8 mouse cellular contexts compared by ENCODE assay signal in the genomic region with DNA sequence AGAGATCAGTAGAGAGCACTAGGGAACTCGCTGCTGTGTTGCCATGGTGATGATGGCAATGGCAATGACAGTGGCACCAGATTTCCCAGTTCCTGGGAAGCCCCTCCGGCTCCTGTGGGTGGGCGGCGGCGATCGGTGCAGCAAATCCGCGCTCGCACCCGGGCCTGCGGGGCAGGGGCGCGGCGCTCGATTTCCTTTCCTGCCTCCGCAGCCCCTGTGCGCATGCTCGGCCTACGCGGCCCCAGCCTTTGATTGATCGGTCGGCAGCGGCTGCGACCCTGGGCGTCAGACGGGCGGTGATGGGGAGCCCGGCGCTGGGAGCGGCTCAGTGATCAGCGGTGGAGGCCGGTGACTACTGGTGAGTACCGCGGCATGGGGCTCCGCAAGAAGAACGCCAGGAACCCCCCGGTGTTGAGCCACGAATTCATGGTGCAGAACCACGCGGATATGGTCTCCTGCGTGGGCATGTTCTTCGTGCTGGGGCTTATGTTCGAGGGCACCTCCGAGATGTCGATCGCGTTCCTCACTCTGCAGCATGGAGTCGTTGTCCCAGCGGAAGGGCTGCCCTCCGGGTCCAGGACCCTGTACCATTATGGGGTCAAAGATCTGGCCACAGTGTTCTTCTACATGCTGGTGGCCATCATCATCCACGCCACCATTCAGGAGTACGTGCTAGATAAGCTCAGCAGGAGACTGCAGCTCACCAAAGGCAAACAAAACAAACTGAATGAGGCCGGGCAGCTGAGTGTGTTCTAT. TPM values are rescaled to one million over a fixed set of nuclear protein-coding genes. Genes with fewer than 3 reads are reported as not detected.
DNase-seq lines count a peak whose midpoint lies in the region; ATAC-seq and TF ChIP-seq lines count a peak whose summit lies in the region.

A gene (plus strand): TSS at position 35 of the 756 bp plus-strand sequence.

- peak within 1 kb of the TSS; percentile 70 for H3K9ac ChIP-seq in forebrain, postnatal 0 days
- peak within 1 kb of the TSS; percentile 62 for H3K9ac ChIP-seq in hindbrain, embryonic 15.5 days
- peak within 1 kb of the TSS; percentile 82 for H3K9ac ChIP-seq in midbrain, embryonic 11.5 days (ENCODE audit: low read length)

- H3K9me3 ChIP-seq in forebrain, postnatal 0 days (ENCODE audit: low read length), result no peaks in the 10 kb centered on the region
- no peaks in the 10 kb centered on the region for H3K9me3 ChIP-seq in hindbrain, embryonic 15.5 days
- H3K9me3 ChIP-seq in midbrain, embryonic 11.5 days (ENCODE audit: control insufficient read depth, low read length), result no peaks in the 10 kb centered on the region

- H3K27me3 ChIP-seq in cerebellum, adult 2 months (ENCODE audit: control insufficient read depth, insufficient read depth, low read length), result no peaks in the 10 kb centered on the region
- no peaks in the 10 kb centered on the region for H3K27me3 ChIP-seq in forebrain, postnatal 0 days (ENCODE audit: insufficient read depth, low read length)
- no peaks in the 10 kb centered on the region for H3K27me3 ChIP-seq in hindbrain, embryonic 15.5 days
- H3K27me3 ChIP-seq in midbrain, embryonic 11.5 days (ENCODE audit: control insufficient read depth, insufficient read depth, low read length), result no peaks in the 10 kb centered on the region
- no peaks in the 10 kb centered on the region for H3K27me3 ChIP-seq in small intestine, adult 2 months (ENCODE audit: control insufficient read depth, insufficient read depth, low read length)

- peak; percentile 27; the same call in 1 of the 2 replicates for TF ChIP-seq POLR2A in cerebellum, adult 2 months (IDR thresholded peaks at IDR 0.05; ENCODE audit: borderline replicate concordance, insufficient read depth, low read length)
- no peak for TF ChIP-seq POLR2A in small intestine, adult 2 months (IDR thresholded peaks at IDR 0.05; ENCODE audit: low read depth, low read length)

- peak within 1 kb of the TSS; percentile 62 for H3K4me3 ChIP-seq in cerebellum, adult 2 months (replicated peaks; ENCODE audit: insufficient read depth, low read depth, low read length)
- peak within 1 kb of the TSS; percentile 62 for H3K4me3 ChIP-seq in forebrain, postnatal 0 days (ENCODE audit: low read depth, low read length)
- H3K4me3 ChIP-seq in hindbrain, embryonic 15.5 days, result peak within 1 kb of the TSS; percentile 58
- peak within 1 kb of the TSS; percentile 54 for H3K4me3 ChIP-seq in midbrain, embryonic 11.5 days (ENCODE audit: low read depth, low read length)
- peak within 1 kb of the TSS; percentile 58 for H3K4me3 ChIP-seq in small intestine, adult 2 months (ENCODE audit: low read depth, low read length)

- no peak for TF ChIP-seq CTCF in cerebellum, adult 2 months (IDR thresholded peaks at IDR 0.05; ENCODE audit: borderline replicate concordance, insufficient read depth, low read depth, low read length)
- no peak for TF ChIP-seq CTCF in forebrain, postnatal 0 days (IDR thresholded peaks at IDR 0.05; ENCODE audit: low read depth)
- TF ChIP-seq CTCF in small intestine, adult 2 months (IDR thresholded peaks at IDR 0.05; ENCODE audit: extremely low read depth, insufficient read length, insufficient replicate concordance, low read depth, low read length), result no peak

- H3K4me2 ChIP-seq in forebrain, postnatal 0 days (ENCODE audit: low read depth), result peak within 1 kb of the TSS; percentile 75
- peak within 1 kb of the TSS; percentile 73 for H3K4me2 ChIP-seq in hindbrain, embryonic 15.5 days
- H3K4me2 ChIP-seq in midbrain, embryonic 11.5 days, result peak within 1 kb of the TSS; percentile 72

- under 1% methylated on average over 53 of the region's 53 CpGs for WGBS in cerebellum, adult 2 months
- 3% methylated on average over 53 of the region's 53 CpGs for WGBS in forebrain, postnatal 0 days
- WGBS in hindbrain, embryonic 15.5 days, result 2% methylated on average over 53 of the region's 53 CpGs
- 3% methylated on average over 53 of the region's 53 CpGs for WGBS in midbrain, embryonic 11.5 days
- WGBS in small intestine, adult 2 months, result 4% methylated on average over 53 of the region's 53 CpGs

- H3K27ac ChIP-seq in cerebellum, adult 2 months (ENCODE audit: insufficient read depth, low read length), result peak within 1 kb of the TSS; percentile 42
- peak within 1 kb of the TSS; percentile 84 for H3K27ac ChIP-seq in forebrain, postnatal 0 days (ENCODE audit: low read depth, low read length)
- H3K27ac ChIP-seq in hindbrain, embryonic 15.5 days (replicated peaks), result peak within 1 kb of the TSS; percentile 77
- peak within 1 kb of the TSS; percentile 63; the same call in 1 of the 2 replicates for H3K27ac ChIP-seq in midbrain, embryonic 11.5 days (ENCODE audit: low read depth, low read length)
- no peak within 1 kb of the TSS for H3K27ac ChIP-seq in small intestine, adult 2 months (ENCODE audit: insufficient read depth, low read depth, low read length)

- no peaks in the 10 kb centered on the region; the same call in 1 of the 2 replicates for H3K4me1 ChIP-seq in cerebellum, adult 2 months (ENCODE audit: control insufficient read depth, insufficient read depth, low read length)
- peaks cover 10% of the 10 kb centered on the region for H3K4me1 ChIP-seq in forebrain, postnatal 0 days (ENCODE audit: insufficient read depth)
- H3K4me1 ChIP-seq in hindbrain, embryonic 15.5 days (replicated peaks), result peaks cover 24% of the 10 kb centered on the region
- peaks cover 6% of the 10 kb centered on the region; the same call in 1 of the 2 replicates for H3K4me1 ChIP-seq in midbrain, embryonic 11.5 days (ENCODE audit: control insufficient read depth, insufficient read depth, low read length)
- no peaks in the 10 kb centered on the region for H3K4me1 ChIP-seq in small intestine, adult 2 months (ENCODE audit: control insufficient read depth, insufficient read depth, insufficient read length, low read length)

- DNase-seq in adrenal gland, adult 2 months, result peak; percentile 75
- DNase-seq in cerebellum, adult 2 months, result peak; percentile 81 to 84
- peak; percentile 96 for DNase-seq in forebrain, postnatal 0 days
- DNase-seq in left cerebral cortex, postnatal 10 days (ENCODE audit: extremely low spot score in 1 of 2, low spot score in 2 of 2), result peak; percentile 73 to 90
- DNase-seq in midbrain, embryonic 11.5 days (ENCODE audit: low spot score, missing footprints), result peak; percentile 98

- peak; percentile 97 for ATAC-seq in forebrain, postnatal 0 days
- ATAC-seq in hindbrain, embryonic 15.5 days (ENCODE audit: low FRiP score, low read depth), result peak; percentile 96
- ATAC-seq in midbrain, embryonic 11.5 days (ENCODE audit: low FRiP score), result peak; percentile 97
- ATAC-seq in inflammation-experienced regulatory T-cells, adult 6 months, result no peak

- H3K36me3 ChIP-seq in forebrain, postnatal 0 days (ENCODE audit: insufficient read depth), result no peaks in the 10 kb centered on the region
- H3K36me3 ChIP-seq in hindbrain, embryonic 15.5 days, result peaks cover 3% of the 10 kb centered on the region; the same call in 1 of the 2 replicates
- no peaks in the 10 kb centered on the region for H3K36me3 ChIP-seq in midbrain, embryonic 11.5 days (ENCODE audit: control insufficient read depth, insufficient read depth, low read length)
- H3K36me3 ChIP-seq in small intestine, adult 2 months (ENCODE audit: control insufficient read depth, insufficient read depth, low read length), result no peaks in the 10 kb centered on the region

- intact Hi-C loops in left cerebral cortex, postnatal 10 days (cut with DNase I), result no loop called here

RNA-seq across cellular contexts. Expression of the gene that starts here (rescaled TPM):
- total RNA-seq in adrenal gland, adult 2 months (2021), result 1 to 10 TPM; 1.1 to 1.8 TPM
- 0.39 and 0.67 TPM in 2 replicates for polyA plus RNA-seq in adrenal gland, adult 2 months (2012; rRNA removed)
- polyA plus RNA-seq in cerebellum, adult 2 months (2012; rRNA removed), result 15.9 and 16.4 TPM in 2 replicates
- 20.3 and 23.0 TPM in 2 replicates for total RNA-seq in forebrain, postnatal 0 days (2014; rRNA removed)
- polyA plus RNA-seq in forebrain, postnatal 0 days (2015; fragmentation: Nextera tagmentation; extraction: Ambion mirVana), result 27.9 and 35.8 TPM in 2 replicates
- polyA plus RNA-seq in hindbrain, embryonic 15.5 days (2015; fragmentation: Nextera tagmentation; extraction: Ambion mirVana), result 47.1 and 47.9 TPM in 2 replicates
- 10 to 100 TPM; 19.6 TPM for total RNA-seq in left cerebral cortex, postnatal 10 days (2021)
- polyA plus RNA-seq in midbrain, embryonic 11.5 days (2014; fragmentation: Nextera tagmentation; extraction: Ambion mirVana), result 28.5 and 33.0 TPM in 2 replicates
- polyA plus RNA-seq in small intestine, adult 2 months (2012; rRNA removed), result 0.10 and 0.19 TPM in 2 replicates
- not detected for polyA plus RNA-seq in inflammation-experienced regulatory T-cells, adult 6 months (2017; shearing (Covaris generic))

Comparison
In these comparisons a context has a peak if more than half of its experiments do, and no peak if none do; other contexts are left out.
1. RNA of the gene that starts here (polyA plus RNA-seq): 47.1 to 47.9 TPM in hindbrain, embryonic 15.5 days, 27.9 to 35.8 TPM in forebrain, postnatal 0 days, 28.5 to 33.0 TPM in midbrain, embryonic 11.5 days and 15.9 to 16.4 TPM in cerebellum, adult 2 months; 0.39 to 0.67 TPM in adrenal gland, adult 2 months, 0.10 to 0.19 TPM in small intestine, adult 2 months and not detected in inflammation-experienced regulatory T-cells, adult 6 months; every median in the first group is over 10 times any median in the second.
2. Peak in every context shown above with its lines, with median percentiles within 50 percentile points of each other: DNase-seq, H3K4me3 ChIP-seq, H3K4me2 ChIP-seq and H3K9ac ChIP-seq.